Comparison of ENCODE assay signal across 8 mouse cellular contexts in genomic region chr4:136602568-136602967, GRCm38 (mm10). TPM values are rescaled to one million over a fixed set of nuclear protein-coding genes. Genes with fewer than 3 reads are reported as not detected.
DNase-seq lines count a peak whose midpoint lies in the region; ATAC-seq lines count a peak whose summit lies in the region.

Kdm1a (minus strand) TSS chr4:136602723.

- H3K36me3 ChIP-seq in hindbrain, embryonic 16.5 days (ENCODE audit: control insufficient read depth, insufficient read depth, low read length), result no peaks in the 10 kb centered on the region
- H3K36me3 ChIP-seq in macrophage (ENCODE audit: inconsistent target), result no peaks in the 10 kb centered on the region

- H3K27me3 ChIP-seq in hindbrain, embryonic 16.5 days (replicated peaks; ENCODE audit: control insufficient read depth, insufficient read depth, low read length), result no peaks in the 10 kb centered on the region

- peak within 1 kb of the TSS; percentile 75 for H3K4me3 ChIP-seq in hindbrain, embryonic 16.5 days (ENCODE audit: low read length)
- peak within 1 kb of the TSS; percentile 76 for H3K4me3 ChIP-seq in macrophage (ENCODE audit: inconsistent target)

- H3K27ac ChIP-seq in hindbrain, embryonic 16.5 days (ENCODE audit: low read depth, low read length), result peak within 1 kb of the TSS; percentile 94
- H3K27ac ChIP-seq in macrophage, result 0 out of 2 replicates have a peak within 1 kb of the TSS, but pooled peaks have one; percentile 17

- WGBS in hindbrain, embryonic 16.5 days, result 0% methylated on average over 41 of the region's 45 CpGs
- WGBS in macrophage (ENCODE audit: missing documents), result under 1% methylated on average over 45 of the region's 45 CpGs

- H3K4me1 ChIP-seq in hindbrain, embryonic 16.5 days (ENCODE audit: control insufficient read depth, insufficient read depth, low read depth, low read length), result peaks cover 13% of the 10 kb centered on the region

- DNase-seq in WW6 (ENCODE audit: low read depth, low spot score), result peak; percentile 81
- DNase-seq in cerebellum, postnatal 4 days (ENCODE audit: low spot score in 2 of 2), result peak; percentile 95 to 98
- peak; percentile 94 for DNase-seq in gastrocnemius, adult 18-20 months (ENCODE audit: low spot score)
- peak; percentile 96 to 97 for DNase-seq in left cerebral cortex, adult 18-20 months (ENCODE audit: low spot score in 2 of 2)
- DNase-seq in right cerebral cortex, adult 18-20 months, result peak; percentile 95
- peak; percentile 81 for DNase-seq in urinary bladder, postnatal 10 days (ENCODE audit: low spot score)

- H3K79me2 ChIP-seq in macrophage (ENCODE audit: inconsistent target), result peaks cover 45% of the 10 kb centered on the region

- peak; percentile 86 for ATAC-seq in hindbrain, embryonic 16.5 days

- no peaks in the 10 kb centered on the region for H3K9me3 ChIP-seq in hindbrain, embryonic 16.5 days (ENCODE audit: control insufficient read depth, low read length)

- peak within 1 kb of the TSS; percentile 56 for H3K4me2 ChIP-seq in hindbrain, embryonic 16.5 days (ENCODE audit: low read length)

- H3K9ac ChIP-seq in hindbrain, embryonic 16.5 days (ENCODE audit: low read depth, low read length), result peak within 1 kb of the TSS; percentile 86

RNA-seq across cellular contexts. Expression of gene Kdm1a, which starts in this region (rescaled TPM):
- total RNA-seq in gastrocnemius, adult 18-20 months (2021), result 10 to 100 TPM; 17.9 TPM
- polyA plus RNA-seq in hindbrain, embryonic 16.5 days (2015; fragmentation: Nextera tagmentation; extraction: Ambion mirVana), result 31.6 and 45.7 TPM in 2 replicates
- total RNA-seq in left cerebral cortex, adult 18-20 months (2021), result 10 to 100 TPM; 88.7 to 93.5 TPM
- 100 to 1,000 TPM in 4 of 26 experiments, 10 to 100 TPM in 22; 36.2 to 145 (median 77.9) TPM for total RNA-seq in macrophage (2018; cell fraction: chromatin; rRNA removed)
- 10 to 100 TPM; 17.8 to 32.4 (median 23.6) TPM for total RNA-seq in macrophage (2018; cell fraction: cytosol; rRNA removed)
- 10 to 100 TPM; 20.6 to 87.1 (median 40.7) TPM for total RNA-seq in macrophage (2018; cell fraction: nucleus; rRNA removed)
- polyA plus RNA-seq in macrophage (2018), result 24.0 to 31.4 TPM (median 26.0 TPM) in 3 replicates

Comparison
In these comparisons a context has a peak if more than half of its experiments do, and no peak if none do; other contexts are left out.
1. Peak in every context shown above with its lines: DNase-seq, ATAC-seq, H3K4me3 ChIP-seq and H3K27ac ChIP-seq.
2. RNA of gene Kdm1a (total RNA-seq): 88.7 to 93.5 TPM in left cerebral cortex, adult 18-20 months; 17.9 TPM in gastrocnemius, adult 18-20 months; every median in the first group is over 4 times any median in the second.